Mouse (Mus musculus): ENCODE results near the gene Ern2. TPM values are rescaled to one million over a fixed set of nuclear protein-coding genes. Genes with fewer than 3 reads are reported as not detected.

Gene Ern2
- polyA plus RNA-seq (2012; rRNA removed; ENCODE audit: low replicate concordance), result 0.06 TPM in 1 of 2 replicates, not detected in the other

DNA sequence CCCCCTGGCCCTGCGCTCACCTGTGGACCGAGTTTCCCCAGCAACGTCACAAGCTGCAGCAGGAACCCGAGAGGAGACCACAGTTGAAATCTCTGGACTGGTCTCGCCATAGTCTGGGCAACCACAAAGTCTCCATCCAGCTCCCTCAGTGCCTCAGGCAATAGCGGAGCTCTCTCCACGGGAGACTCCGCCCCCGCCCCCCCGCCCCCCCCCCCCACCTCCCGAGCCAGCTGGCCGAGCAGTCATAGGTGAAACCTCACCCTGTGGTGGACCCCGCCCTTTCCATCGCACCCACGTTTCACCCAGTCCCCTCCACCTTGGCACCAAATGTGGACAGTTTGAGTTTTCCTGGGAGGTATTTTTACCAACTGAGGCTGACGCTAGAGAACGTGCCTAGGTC is at the start of gene Ern2:
Gene Ern2 (minus strand): TSS at position 165 of the 400 bp plus-strand sequence.

DNA sequence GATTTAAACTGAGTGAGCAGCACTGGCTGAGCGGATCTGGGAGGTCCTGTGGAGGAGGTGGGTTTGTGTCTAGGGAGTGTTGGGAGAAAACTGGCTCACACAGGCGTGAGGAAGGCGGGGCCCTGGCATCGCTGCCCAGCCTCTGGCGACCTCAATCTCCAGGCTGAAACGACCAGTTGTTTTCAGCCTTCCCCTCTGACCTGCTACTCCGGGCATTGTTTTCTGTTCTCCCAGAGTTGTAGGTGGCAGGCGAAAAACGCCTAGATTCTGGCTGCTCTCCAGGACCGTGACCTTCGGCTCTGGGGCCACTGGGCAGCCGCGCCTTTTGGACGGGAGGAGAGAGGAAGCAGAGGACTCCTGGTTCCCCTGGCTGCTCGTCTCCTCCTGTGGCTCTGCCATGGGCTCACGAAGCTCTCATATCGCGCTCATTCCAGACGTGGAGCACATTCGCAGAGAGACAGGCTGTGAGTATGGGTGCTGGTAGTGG is 33.4 kb upstream of the Ern2 start, which contains the start of gene Chp2:
Gene Chp2 (plus strand): TSS at position 182 of the 487 bp plus-strand sequence.

DNA sequence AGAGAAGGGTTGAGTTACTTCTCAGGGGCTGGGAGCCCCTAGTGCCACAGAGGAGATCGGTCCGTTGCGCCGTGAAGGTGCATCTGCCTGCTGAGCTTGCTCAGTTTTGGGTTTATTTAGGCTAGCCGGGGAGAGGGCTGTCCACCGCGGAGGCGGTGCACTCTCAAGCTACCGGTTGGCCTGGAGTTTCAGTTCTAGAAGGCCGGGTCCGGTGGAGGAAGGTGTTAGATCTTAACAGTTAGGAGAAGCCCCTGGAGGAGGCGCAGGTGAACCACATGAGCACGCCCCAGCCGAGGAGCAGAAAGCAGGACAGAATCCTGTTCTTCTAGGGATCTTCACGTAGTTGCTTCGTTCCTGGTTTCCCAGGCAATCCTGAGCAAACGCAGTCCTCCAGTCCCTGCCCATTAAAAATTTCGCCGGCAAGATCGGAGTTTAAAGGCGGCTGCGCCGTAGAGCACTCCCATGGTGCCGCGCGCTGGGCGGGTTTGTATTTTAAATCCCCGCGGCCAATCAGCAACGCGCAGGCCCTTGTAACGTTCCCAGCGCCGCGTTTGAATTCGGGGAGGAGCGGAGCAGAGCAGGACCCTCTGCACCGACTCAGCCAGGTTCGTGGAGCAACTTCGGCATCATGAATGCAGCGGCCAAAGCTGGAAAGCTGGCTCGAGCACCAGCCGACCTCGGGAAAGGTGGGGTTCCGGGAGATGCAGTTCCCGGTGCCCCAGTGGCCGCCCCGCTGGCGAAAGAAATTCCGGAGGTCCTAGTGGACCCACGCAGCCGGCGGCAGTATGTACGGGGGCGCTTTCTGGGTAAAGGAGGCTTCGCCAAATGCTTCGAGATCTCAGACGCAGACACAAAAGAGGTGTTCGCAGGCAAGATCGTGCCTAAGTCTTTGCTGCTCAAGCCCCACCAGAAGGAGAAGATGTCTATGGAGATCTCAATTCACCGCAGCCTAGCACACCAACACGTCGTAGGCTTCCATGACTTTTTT is 26.8 kb downstream of the Ern2 start, which contains the start of gene Plk1:
Gene Plk1 (plus strand): TSS at position 525 of the 988 bp plus-strand sequence.

GRCm38 (mm10) chr7:122132497-122133337 is 53.3 kb downstream of the Ern2 start, which contains the start of the genes Palb2 and Dctn5:
TSS of gene Palb2 (minus strand) at chr7:122132985.
TSS of gene Dctn5 (plus strand) at chr7:122133041.

Other genes starting within 250 kb of the Ern2 start
- 31.8 and 37.3 TPM in 2 replicates for gene Cog7, start 204.5 kb downstream of the Ern2 start, polyA plus RNA-seq (2012; rRNA removed; ENCODE audit: low replicate concordance)
- 62.6 and 79.2 TPM in 2 replicates for gene Gga2, start 165.0 kb downstream of the Ern2 start, polyA plus RNA-seq (2012; rRNA removed; ENCODE audit: low replicate concordance)
- gene Ubfd1, start 119.0 kb downstream of the Ern2 start, polyA plus RNA-seq (2012; rRNA removed; ENCODE audit: low replicate concordance), result 21.1 and 37.4 TPM in 2 replicates
- 11.7 and 18.8 TPM in 2 replicates for gene Ears2, start 118.9 kb downstream of the Ern2 start, polyA plus RNA-seq (2012; rRNA removed; ENCODE audit: low replicate concordance)
- gene Ndufab1, start 84.3 kb downstream of the Ern2 start, polyA plus RNA-seq (2012; rRNA removed; ENCODE audit: low replicate concordance), result 376 and 402 TPM in 2 replicates
- 0.97 and 2.5 TPM in 2 replicates for gene Palb2, start 53.2 kb downstream of the Ern2 start, polyA plus RNA-seq (2012; rRNA removed; ENCODE audit: low replicate concordance)
- 95.6 and 109 TPM in 2 replicates for gene Dctn5, start 53.2 kb downstream of the Ern2 start, polyA plus RNA-seq (2012; rRNA removed; ENCODE audit: low replicate concordance)
- 2.5 and 13.8 TPM in 2 replicates for gene Plk1, start 26.8 kb downstream of the Ern2 start, polyA plus RNA-seq (2012; rRNA removed; ENCODE audit: low replicate concordance)
- 18.6 and 25.8 TPM in 2 replicates for gene Chp2, start 33.3 kb upstream of the Ern2 start, polyA plus RNA-seq (2012; rRNA removed; ENCODE audit: low replicate concordance)
- gene Prkcb, start 102.5 kb upstream of the Ern2 start, polyA plus RNA-seq (2012; rRNA removed; ENCODE audit: low replicate concordance), result 6.5 and 18.2 TPM in 2 replicates

All from subcutaneous adipose tissue, adult 2 months (tissue).